Mouse (Mus musculus) lung, embryonic 16.5 days (tissue): ENCODE measurements around the gene Tmem98. TPM values are rescaled to one million over a fixed set of nuclear protein-coding genes. Genes with fewer than 3 reads are reported as not detected.
A peak's percentile ranks its signal among the peaks of the same experiment; 100 is the strongest.

Source experiments
- ATAC-seq: fragments of 200-750 bp; cut with Nextera tagmentation; 2 replicates; pipeline ENCODE4 v1.8.0; 2017; ENCODE audit warnings: low read depth, mild to moderate bottlenecking, moderate library complexity
- H3K27ac ChIP-seq: fragments of 300-500 bp; sonication (generic); 2 replicates; pipeline ENCODE4 v1.5.1; 2014; ENCODE audit warnings: mild to moderate bottlenecking, control low read depth, low read length
- H3K27me3 ChIP-seq: fragments of 300-500 bp; sonication (generic); 2 replicates; pipeline ENCODE4 v1.6.1; 2014; ENCODE audit warnings: low read depth, low read length, mixed read lengths; ENCODE audit not compliant: control insufficient read depth, insufficient read depth
- H3K36me3 ChIP-seq: fragments of 300-500 bp; sonication (generic); 2 replicates; pipeline ENCODE4 v1.6.1; 2014; ENCODE audit warnings: low read length; ENCODE audit not compliant: control insufficient read depth, insufficient read depth
- H3K4me1 ChIP-seq: fragments of 300-500 bp; sonication (generic); replicated peaks from 2 replicates; pipeline ENCODE4 v1.6.1; 2014; ENCODE audit warnings: low read length, mixed read lengths; ENCODE audit not compliant: control insufficient read depth, insufficient read depth
- H3K4me2 ChIP-seq: fragments of 300-500 bp; sonication (generic); 2 replicates; pipeline ENCODE4 v1.6.1; 2014; ENCODE audit warnings: low read depth, low read length, control low read depth
- H3K4me3 ChIP-seq: fragments of 300-500 bp; sonication (generic); 2 replicates; pipeline ENCODE4 v1.5.1; 2014; ENCODE audit warnings: mild to moderate bottlenecking, low read length, control low read depth
- H3K9ac ChIP-seq: fragments of 300-500 bp; sonication (generic); 2 replicates; pipeline ENCODE4 v1.6.1; 2014; ENCODE audit warnings: low read length, control low read depth
- H3K9me3 ChIP-seq: fragments of 300-500 bp; sonication (generic); 2 replicates; pipeline ENCODE4 v1.6.1; 2016; ENCODE audit warnings: low read length; ENCODE audit not compliant: control insufficient read depth
- WGBS: fragments of 180-500 bp; shearing (Covaris S2); extraction: QIAGEN DNeasy Blood & Tissue Kit; methylation state at CpG from one replicate; pipeline ENCODE4 v1.1.7; 2014; 5-methylcytosine and 5-hydroxymethylcytosine counted together
- polyA plus RNA-seq: library from polyadenylated mRNA; unstranded; fragments of >200 nt; fragmentation: Nextera tagmentation; extraction: Ambion mirVana; gene quantifications from 2 replicates; pipeline ENCODE4 v1.2.1, GENCODE M21; 2015

Tmem98 gene
- 119 and 123 TPM in 2 replicates for polyA plus RNA-seq

DNA sequence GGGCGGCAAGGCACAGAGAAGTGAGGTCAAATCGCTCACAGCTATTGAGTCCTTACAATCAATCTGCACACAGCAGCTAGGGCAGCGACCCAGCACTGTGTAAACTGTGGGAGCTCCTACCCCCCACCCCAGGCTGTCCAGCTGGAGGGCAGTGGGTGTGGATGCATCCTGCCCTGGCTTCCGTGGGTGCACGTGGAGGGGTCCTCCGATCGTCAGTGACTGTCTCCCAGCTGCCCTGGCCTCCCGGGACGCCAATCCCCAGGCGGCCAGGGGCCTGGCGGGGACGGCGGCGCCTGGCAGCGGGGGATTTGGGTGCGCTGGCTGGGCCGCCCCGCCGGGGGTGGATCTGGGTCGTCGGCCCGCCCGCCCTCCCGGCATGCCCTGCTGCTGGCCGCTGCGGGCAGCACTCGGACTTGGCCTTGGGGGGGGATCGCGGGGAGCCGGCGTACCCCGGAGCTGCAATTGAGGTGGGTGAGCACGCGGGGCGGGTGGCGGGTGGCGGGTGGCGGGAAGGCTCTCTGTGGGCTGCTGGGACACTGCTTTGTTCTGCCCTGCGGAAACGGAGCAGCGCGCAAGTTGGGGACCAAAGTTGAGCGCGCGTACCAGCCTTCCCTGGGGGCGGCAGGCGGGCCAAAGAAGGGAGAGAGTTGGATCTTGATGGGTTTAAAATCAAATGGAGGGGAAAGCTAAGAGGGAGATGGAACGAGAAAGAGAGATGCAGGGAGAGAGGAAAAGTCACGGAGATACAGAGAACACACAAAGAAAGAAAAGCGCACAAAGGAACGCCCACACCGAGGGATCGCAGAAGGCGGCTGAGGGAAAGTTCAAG lies at the start of gene Tmem98:
Gene Tmem98 (plus strand): TSS at position 183 of the 829 bp plus-strand sequence.
- Histone ChIP-seq H3K27ac (peak within 1 kb of the TSS; percentile 92), H3K9ac (peak within 1 kb of the TSS; percentile 88), H3K4me3 (peak within 1 kb of the TSS; percentile 61), H3K27me3 (no peaks in the 10 kb centered on the region), H3K36me3 (peaks cover 12% of the 10 kb centered on the region), H3K9me3 (no peaks in the 10 kb centered on the region), H3K4me2 (peak within 1 kb of the TSS; percentile 77), H3K4me1 (peaks cover 19% of the 10 kb centered on the region)
- peak; percentile 88 for ATAC-seq
- 1% methylated on average over 49 of the region's 54 CpGs for WGBS

DNA sequence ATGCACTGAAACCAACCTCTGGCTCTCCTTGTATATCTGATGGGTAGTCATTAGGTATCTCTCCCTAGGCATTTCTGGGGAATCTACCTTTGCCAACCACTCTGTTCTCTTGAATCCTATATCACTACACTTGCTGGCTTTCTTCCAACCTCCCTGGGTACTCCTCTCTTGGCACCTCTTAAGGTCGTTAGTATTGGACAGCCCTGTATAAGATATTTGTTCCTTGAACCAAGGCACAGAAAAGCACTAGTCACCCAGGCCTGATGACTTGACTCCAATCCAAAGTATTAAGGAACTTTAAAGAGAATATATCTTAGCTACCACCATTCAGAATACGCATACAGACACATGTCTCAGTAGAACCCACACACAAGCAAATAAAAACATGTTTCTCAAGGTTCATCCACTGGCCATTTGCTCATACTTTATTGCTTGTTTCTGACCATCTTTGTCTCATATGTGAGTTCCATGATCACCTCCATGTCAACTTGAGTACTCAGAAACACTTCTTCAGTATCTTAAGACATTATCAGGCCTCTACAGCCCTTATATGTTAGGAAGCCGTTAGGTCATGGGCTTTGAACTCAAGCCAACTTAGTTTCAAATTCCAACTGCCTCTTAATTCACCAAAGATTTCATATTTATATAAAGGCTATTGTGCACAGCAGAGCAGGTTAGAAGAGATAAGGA lies 48.5 kb upstream of the Tmem98 start:
- Histone ChIP-seq H3K9ac (no peak overlapping the region), H3K27ac (no peak overlapping the region), H3K36me3 (no peaks in the 10 kb centered on the region), H3K27me3 (no peaks in the 10 kb centered on the region), H3K4me1 (peaks cover 22% of the 10 kb centered on the region), H3K9me3 (no peaks in the 10 kb centered on the region), H3K4me2 (no peak overlapping the region), H3K4me3 (no peak overlapping the region)
- WGBS, result 46% methylated on average over 3 of the region's 3 CpGs
- no peak for ATAC-seq

DNA sequence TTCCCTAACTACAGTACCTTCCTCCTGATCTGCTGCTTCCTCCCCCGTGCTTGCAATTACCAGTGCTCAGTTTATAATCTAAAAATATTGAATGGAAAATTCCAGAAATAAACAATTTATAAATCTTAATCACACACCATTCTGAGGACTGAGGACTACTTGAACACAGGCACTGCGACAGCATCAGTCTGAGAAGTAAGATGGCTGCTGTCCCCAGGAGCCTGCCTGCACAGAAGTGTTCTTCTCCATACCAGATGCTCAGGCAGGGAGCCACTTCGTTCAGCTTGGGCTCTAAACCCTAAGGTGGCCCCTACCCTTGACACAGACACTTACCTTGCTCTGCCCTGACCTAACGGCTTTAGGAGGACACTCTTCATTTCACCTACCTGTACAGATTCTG lies 47.9 kb upstream of the Tmem98 start:
- Histone ChIP-seq H3K4me1 (peaks cover 22% of the 10 kb centered on the region), H3K9me3 (no peaks in the 10 kb centered on the region), H3K9ac (no peak overlapping the region), H3K4me3 (no peak overlapping the region), H3K27me3 (no peaks in the 10 kb centered on the region), H3K27ac (no peak overlapping the region), H3K36me3 (no peaks in the 10 kb centered on the region), H3K4me2 (no peak overlapping the region)
- 50% methylated on average over 4 of the region's 4 CpGs for WGBS
- no peak for ATAC-seq

DNA sequence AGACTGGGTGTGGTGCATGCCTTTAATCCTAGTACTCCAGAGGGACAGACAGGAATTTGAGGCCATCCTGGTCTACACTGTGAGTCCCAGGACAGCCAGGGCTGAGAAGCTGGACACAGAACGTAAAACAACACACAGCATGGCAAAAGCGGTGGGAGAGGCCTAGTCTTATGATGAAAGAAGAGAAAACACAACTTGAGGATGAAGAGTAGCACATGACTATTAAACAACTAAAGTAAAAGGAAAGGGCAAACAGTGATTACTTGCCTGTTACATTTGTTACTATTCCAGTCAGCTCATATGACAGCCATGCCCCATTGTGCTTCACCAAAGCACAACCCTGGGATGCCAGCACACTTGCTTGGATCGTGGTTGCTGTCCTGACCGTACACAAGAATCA lies 43.9 kb upstream of the Tmem98 start:
- no peak for ATAC-seq
- no peak overlapping the region for H3K9ac ChIP-seq
- H3K27me3 ChIP-seq, result no peaks in the 10 kb centered on the region
- no peaks in the 10 kb centered on the region for H3K36me3 ChIP-seq
- peaks cover 27% of the 10 kb centered on the region for H3K4me1 ChIP-seq
- no peaks in the 10 kb centered on the region for H3K9me3 ChIP-seq
- no peak overlapping the region for H3K4me3 ChIP-seq
- peak overlapping the region; percentile 63 for H3K27ac ChIP-seq
- 76% methylated on average over 4 of the region's 4 CpGs for WGBS
- H3K4me2 ChIP-seq, result 0 out of 2 replicates have a peak overlapping the region, but pooled peaks have one; percentile 4

DNA sequence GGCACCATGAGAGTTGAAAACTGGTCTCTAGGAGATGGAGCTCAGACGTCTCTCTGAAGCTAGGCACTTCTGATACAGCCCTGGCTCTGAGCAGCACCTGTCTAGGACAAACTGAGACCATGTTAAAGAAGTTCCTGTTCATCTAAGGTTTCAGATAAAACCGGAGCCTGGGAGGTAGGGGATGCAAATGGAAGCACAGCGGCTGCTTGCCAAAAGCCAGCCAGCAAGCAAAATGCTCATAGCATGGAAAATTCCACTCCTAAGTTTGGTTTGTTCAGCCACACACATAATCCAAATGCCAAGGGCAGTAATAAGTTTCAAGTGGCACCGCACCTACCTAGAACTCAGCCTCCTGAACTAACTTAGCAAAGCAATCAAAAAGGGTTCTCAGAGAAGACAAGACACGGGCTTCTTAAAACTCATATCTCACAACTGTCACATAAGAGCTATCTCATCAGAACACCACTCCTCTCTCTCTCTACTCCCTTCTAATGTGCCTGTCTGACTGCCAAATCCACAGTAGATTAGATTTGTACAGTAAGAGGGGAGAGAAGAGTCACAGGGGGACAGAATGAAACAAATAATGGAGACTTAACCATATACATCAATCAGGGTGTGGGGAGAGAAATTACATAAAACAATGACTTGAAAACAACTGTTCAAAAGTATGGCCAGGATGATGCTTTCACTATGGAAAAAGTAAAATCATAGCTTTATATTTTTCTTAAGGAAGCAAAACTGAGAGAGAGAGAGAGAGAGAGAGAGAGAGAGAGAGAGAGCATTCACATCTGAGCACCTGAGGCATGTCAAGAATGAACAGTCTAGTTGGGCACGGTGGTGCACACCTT lies 43.3 kb upstream of the Tmem98 start:
- Histone ChIP-seq H3K9me3 (no peaks in the 10 kb centered on the region), H3K27me3 (no peaks in the 10 kb centered on the region), H3K9ac (no peak overlapping the region), H3K27ac (peak overlapping the region; percentile 63), H3K4me1 (peaks cover 28% of the 10 kb centered on the region), H3K4me2 (0 out of 2 replicates have a peak overlapping the region, but pooled peaks have one; percentile 15), H3K36me3 (no peaks in the 10 kb centered on the region), H3K4me3 (no peak overlapping the region)
- 0 out of 2 replicates have a peak, but pooled peaks have one; percentile 42 for ATAC-seq
- 42% methylated on average over 6 of the region's 6 CpGs for WGBS

DNA sequence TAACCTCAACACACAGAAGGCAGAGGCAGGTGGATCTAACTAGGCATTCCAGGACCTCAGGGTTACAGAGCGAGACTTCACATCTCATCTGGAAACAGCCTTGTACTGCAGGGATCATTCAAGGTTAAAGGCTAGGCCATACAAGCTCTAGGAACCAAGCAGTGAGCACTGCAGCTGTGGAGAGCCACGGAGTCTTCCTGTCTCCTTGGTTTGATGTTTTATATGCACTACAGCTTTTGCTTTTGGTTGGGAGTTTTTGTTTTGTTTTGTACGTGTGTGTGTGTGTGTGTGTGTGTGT lies 42.7 kb upstream of the Tmem98 start:
- Histone ChIP-seq H3K27me3 (no peaks in the 10 kb centered on the region), H3K4me3 (no peak overlapping the region), H3K9ac (no peak overlapping the region), H3K4me1 (peaks cover 28% of the 10 kb centered on the region), H3K4me2 (no peak overlapping the region), H3K36me3 (no peaks in the 10 kb centered on the region), H3K9me3 (no peaks in the 10 kb centered on the region), H3K27ac (peak overlapping the region; percentile 55)
- ATAC-seq, result no peak
- 54% methylated on average over 3 of the region's 3 CpGs for WGBS

DNA sequence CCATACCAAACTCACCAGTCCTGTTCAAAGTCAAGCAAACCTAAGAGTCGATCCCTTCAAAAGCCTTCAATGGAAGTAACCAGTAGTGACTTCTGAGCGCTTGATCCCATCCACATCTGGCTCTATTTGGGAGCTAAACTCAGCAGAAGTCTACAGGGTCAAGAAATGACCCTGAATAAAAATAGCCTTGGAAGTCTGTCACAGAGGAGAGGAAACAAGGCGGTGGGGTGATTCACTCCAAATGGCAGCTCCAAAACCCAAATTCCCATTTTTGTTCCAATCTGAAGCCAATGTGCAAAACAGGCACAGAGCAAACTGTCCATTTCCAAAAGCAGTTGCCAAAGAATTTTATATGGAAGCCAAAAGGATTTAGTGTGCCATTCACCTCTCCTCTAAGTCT lies 38.8 kb upstream of the Tmem98 start:
- WGBS, result 81% methylated on average over 3 of the region's 3 CpGs
- H3K4me3 ChIP-seq, result no peak overlapping the region

DNA sequence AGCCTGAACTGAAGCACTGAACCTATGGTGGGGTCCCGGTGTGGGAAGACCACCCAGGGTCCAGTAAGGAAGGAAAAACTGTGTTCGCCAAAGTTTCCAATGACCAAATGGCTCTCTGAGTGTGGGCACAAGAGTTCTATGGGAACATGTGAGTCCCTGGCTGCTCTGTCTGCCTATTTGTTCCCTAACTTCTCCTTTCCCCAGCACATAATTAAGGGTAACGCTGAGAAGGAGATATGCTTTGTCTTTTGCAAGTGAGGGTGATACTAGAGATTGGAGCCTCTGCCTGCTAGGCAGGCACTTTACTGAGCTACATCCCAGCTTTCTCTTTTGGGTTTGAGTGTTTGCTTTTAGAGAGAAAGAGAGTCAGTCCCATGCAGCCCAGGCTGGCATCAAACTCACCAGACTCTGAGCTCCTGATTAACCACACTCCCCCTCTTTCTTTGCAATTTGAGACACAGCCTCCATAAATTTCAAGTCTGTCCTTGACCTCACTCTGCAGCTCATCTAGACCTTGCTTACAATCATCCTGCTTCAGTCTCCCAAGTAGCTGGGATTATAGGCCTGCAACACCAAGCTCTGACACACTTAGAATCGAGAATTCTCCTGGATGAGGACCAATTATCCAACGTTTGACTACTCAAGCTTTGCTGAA lies 38.3 kb upstream of the Tmem98 start:
- no peaks in the 10 kb centered on the region for H3K36me3 ChIP-seq

More for the DNA sequence above, 38.8 kb upstream of the Tmem98 start:
- Histone ChIP-seq H3K9me3 (no peaks in the 10 kb centered on the region), H3K36me3 (no peaks in the 10 kb centered on the region), H3K27me3 (no peaks in the 10 kb centered on the region), H3K9ac (no peak overlapping the region), H3K27ac (no peak overlapping the region), H3K4me2 (no peak overlapping the region), H3K4me1 (peaks cover 38% of the 10 kb centered on the region)
- 0 out of 2 replicates have a peak, but pooled peaks have one; percentile 34 for ATAC-seq

More for the DNA sequence above, 38.3 kb upstream of the Tmem98 start:
- Histone ChIP-seq H3K9me3 (no peaks in the 10 kb centered on the region), H3K4me3 (no peak overlapping the region), H3K4me1 (peaks cover 36% of the 10 kb centered on the region), H3K27ac (no peak overlapping the region), H3K27me3 (no peaks in the 10 kb centered on the region), H3K4me2 (no peak overlapping the region), H3K9ac (no peak overlapping the region)
- no peak for ATAC-seq
- WGBS, result 68% methylated on average over 5 of the region's 5 CpGs
